Mouse (Mus musculus): ENCODE results near the gene Vmn1r220.

GRCm38 (mm10) chr13:23187875-23188274 is at the start of gene Vmn1r220:
- TF ChIP-seq CTCF (IDR thresholded peaks at IDR 0.05; ENCODE audit: extremely low read depth, insufficient read depth, low read length): no peak
- TF ChIP-seq POLR2A (IDR thresholded peaks at IDR 0.05; ENCODE audit: extremely low read depth, insufficient read depth, low read length): no peak

Measured in cortical plate, adult 2 months (tissue).